Mouse (Mus musculus) kidney, embryonic 16.5 days (tissue): ENCODE data around the gene Armt1. TPM values are rescaled to one million over a fixed set of nuclear protein-coding genes. Genes with fewer than 3 reads are reported as not detected.
"Not testable (repeated sequence)": the region's sequence is repeated elsewhere in the genome, so short reads cannot be mapped to it uniquely, and the experiment has no call there.

Experiments used
- ATAC-seq: fragments of 200-750 bp; cut with Nextera tagmentation; 2 replicates; pipeline ENCODE4 v1.8.0; 2017; ENCODE audit warnings: moderate TSS enrichment; ENCODE audit not compliant: low FRiP score, low TSS enrichment
- H3K27ac ChIP-seq: fragments of 300-500 bp; sonication (generic); 2 replicates; pipeline ENCODE4 v1.5.1; 2014; ENCODE audit warnings: low read length
- H3K27me3 ChIP-seq: fragments of 300-500 bp; sonication (generic); 2 replicates; pipeline ENCODE4 v1.6.1; 2014; ENCODE audit warnings: low read length, control low read depth, mixed read lengths; ENCODE audit not compliant: insufficient read depth
- H3K36me3 ChIP-seq: fragments of 300-500 bp; sonication (generic); 2 replicates; pipeline ENCODE4 v1.6.1; 2014; ENCODE audit warnings: low read length, control low read depth, mixed read lengths; ENCODE audit not compliant: insufficient read depth
- H3K4me1 ChIP-seq: fragments of 300-500 bp; sonication (generic); 2 replicates; pipeline ENCODE4 v1.6.1; 2014; ENCODE audit warnings: low read length, control low read depth, mixed read lengths; ENCODE audit not compliant: insufficient read depth
- H3K4me2 ChIP-seq: fragments of 300-500 bp; sonication (generic); replicated peaks from 2 replicates; pipeline ENCODE4 v1.6.1; 2014; ENCODE audit warnings: low read depth, low read length
- H3K4me3 ChIP-seq: fragments of 300-500 bp; sonication (generic); 2 replicates; pipeline ENCODE4 v1.5.1; 2014; ENCODE audit warnings: mild to moderate bottlenecking, low read length
- H3K9ac ChIP-seq: fragments of 300-500 bp; sonication (generic); replicated peaks from 2 replicates; pipeline ENCODE4 v1.6.1; 2014; ENCODE audit warnings: low read length
- H3K9me3 ChIP-seq: fragments of 300-500 bp; sonication (generic); 2 replicates; pipeline ENCODE4 v1.6.1; 2016; ENCODE audit warnings: low read length, control low read depth
- WGBS: fragments of 180-500 bp; shearing (Covaris S2); extraction: QIAGEN DNeasy Blood & Tissue Kit; methylation state at CpG from one replicate; pipeline ENCODE4 v1.1.7; 2014; 5-methylcytosine and 5-hydroxymethylcytosine counted together
- polyA plus RNA-seq: library from polyadenylated mRNA; unstranded; fragments of >200 nt; fragmentation: Nextera tagmentation; extraction: Ambion mirVana; gene quantifications from 2 replicates; pipeline ENCODE4 v1.2.1, GENCODE M21; 2015

Armt1 gene
- polyA plus RNA-seq, 1 experiment from 2014 or later, result 23.8 TPM

GRCm38 (mm10) chr10:4431746-4432122, 533 bp upstream of the Armt1 start:
- Histone ChIP-seq H3K4me3 (peak overlapping the region; percentile 74), H3K36me3 (peaks cover 17% of the 10 kb centered on the region), H3K27me3 (no peaks in the 10 kb centered on the region), H3K4me1 (peaks cover 27% of the 10 kb centered on the region), H3K9ac (peak overlapping the region; percentile 84), H3K27ac (peak overlapping the region; percentile 82), H3K4me2 (peak overlapping the region; percentile 74), H3K9me3 (no peaks in the 10 kb centered on the region)
- peak; percentile 23 for ATAC-seq
- WGBS, result 9% methylated on average over 5 of the region's 5 CpGs

GRCm38 (mm10) chr10:4432996-4433755, 909 bp downstream of the Armt1 start:
- Histone ChIP-seq H3K9me3 (no peaks in the 10 kb centered on the region), H3K9ac (peak overlapping the region; percentile 80), H3K4me1 (peaks cover 27% of the 10 kb centered on the region), H3K27me3 (no peaks in the 10 kb centered on the region), H3K36me3 (peaks cover 13% of the 10 kb centered on the region), H3K4me3 (peak overlapping the region; percentile 72), H3K27ac (peak overlapping the region; percentile 95), H3K4me2 (peak overlapping the region; percentile 63)
- no peak for ATAC-seq
- WGBS, result 8% methylated on average over 19 of the region's 19 CpGs

DNA sequence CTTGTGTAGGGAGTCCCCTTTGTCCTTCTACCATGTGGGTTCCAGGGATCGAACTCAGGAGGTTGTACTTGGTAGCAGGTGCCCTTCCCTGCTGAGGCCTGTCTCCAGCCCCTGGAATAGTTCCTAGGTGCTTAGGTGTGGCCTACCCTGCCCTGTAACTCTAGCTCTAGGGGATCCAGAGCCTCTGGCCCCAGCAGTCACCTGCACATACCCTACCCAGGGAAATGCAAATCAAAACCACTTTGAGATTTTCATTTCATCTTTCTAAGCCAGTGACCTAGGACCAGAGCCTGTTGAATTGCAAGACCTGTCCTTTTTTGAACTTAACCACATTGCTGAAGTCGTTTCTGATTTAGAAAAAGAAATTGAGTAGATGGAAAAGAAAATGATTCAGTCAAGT, 1.6 kb downstream of the Armt1 start:
- H3K4me2 ChIP-seq, result peak overlapping the region; percentile 63
- 0 out of 2 replicates have a peak overlapping the region, but pooled peaks have one; percentile 14 for H3K27ac ChIP-seq
- not testable (repeated sequence) for H3K36me3 ChIP-seq, ATAC-seq, H3K9ac ChIP-seq, H3K27me3 ChIP-seq, H3K9me3 ChIP-seq
- WGBS, result 90% methylated on average over 2 of the region's 2 CpGs
- peak overlapping the region; percentile 72; the same call in 1 of the 2 replicates for H3K4me3 ChIP-seq
- H3K4me1 ChIP-seq, result peaks cover 27% of the 10 kb centered on the region

GRCm38 (mm10) chr10:4435416-4435815, 3.1 kb downstream of the Armt1 start:
- H3K4me2 ChIP-seq, result no peak overlapping the region
- H3K4me3 ChIP-seq, result no peak overlapping the region
- peaks cover 16% of the 10 kb centered on the region for H3K4me1 ChIP-seq
- WGBS, result 83% methylated on average over 3 of the region's 3 CpGs
- H3K27ac ChIP-seq, result no peak overlapping the region
- H3K9me3 ChIP-seq, result no peaks in the 10 kb centered on the region
- ATAC-seq, result no peak
- H3K36me3 ChIP-seq, result peaks cover 21% of the 10 kb centered on the region
- no peaks in the 10 kb centered on the region for H3K27me3 ChIP-seq
- no peak overlapping the region for H3K9ac ChIP-seq

- Histone ChIP-seq H3K27me3 (no peaks in the 10 kb centered on the region), H3K9me3 (no peaks in the 10 kb centered on the region), H3K36me3 (peaks cover 26% of the 10 kb centered on the region), H3K4me2 (no peak overlapping the region), H3K9ac (no peak overlapping the region), H3K4me1 (no peaks in the 10 kb centered on the region), H3K4me3 (no peak overlapping the region), H3K27ac (no peak overlapping the region)
- 68% methylated on average over 4 of the region's 4 CpGs for WGBS
- ATAC-seq, result 0 out of 2 replicates have a peak, but pooled peaks have one; percentile 35
These were observed 24.1 kb downstream of the Armt1 start for GRCm38 (mm10) chr10:4456409-4456808.

DNA sequence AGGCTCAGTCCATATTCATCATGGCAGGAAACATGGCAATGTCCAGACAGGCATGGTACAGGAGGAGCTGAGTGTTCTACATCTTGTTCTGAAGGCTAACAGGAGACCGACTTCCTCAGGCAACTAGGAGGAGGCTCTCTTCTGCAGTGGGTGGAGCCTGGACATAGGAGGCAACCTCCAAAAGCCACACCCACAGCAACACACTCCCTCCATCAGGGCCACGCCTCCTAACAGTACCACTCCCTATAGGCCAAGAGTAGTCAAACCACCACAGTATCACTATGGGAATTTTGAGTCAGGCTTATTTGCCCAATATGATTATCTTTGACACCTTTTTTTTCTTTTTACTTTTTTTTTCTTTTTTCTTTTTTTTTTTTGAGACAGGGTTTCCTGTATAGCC, 27.9 kb downstream of the Armt1 start:
- ATAC-seq, result no peak
- H3K4me1 ChIP-seq, result no peaks in the 10 kb centered on the region
- WGBS, result 95% methylated on average over 2 of the region's 2 CpGs
- peaks cover 6% of the 10 kb centered on the region; the same call in 1 of the 2 replicates for H3K36me3 ChIP-seq
- no peak overlapping the region for H3K4me2 ChIP-seq
- H3K27ac ChIP-seq, result no peak overlapping the region
- H3K9me3 ChIP-seq, result no peaks in the 10 kb centered on the region
- H3K4me3 ChIP-seq, result no peak overlapping the region
- H3K9ac ChIP-seq, result no peak overlapping the region
- H3K27me3 ChIP-seq, result no peaks in the 10 kb centered on the region

DNA sequence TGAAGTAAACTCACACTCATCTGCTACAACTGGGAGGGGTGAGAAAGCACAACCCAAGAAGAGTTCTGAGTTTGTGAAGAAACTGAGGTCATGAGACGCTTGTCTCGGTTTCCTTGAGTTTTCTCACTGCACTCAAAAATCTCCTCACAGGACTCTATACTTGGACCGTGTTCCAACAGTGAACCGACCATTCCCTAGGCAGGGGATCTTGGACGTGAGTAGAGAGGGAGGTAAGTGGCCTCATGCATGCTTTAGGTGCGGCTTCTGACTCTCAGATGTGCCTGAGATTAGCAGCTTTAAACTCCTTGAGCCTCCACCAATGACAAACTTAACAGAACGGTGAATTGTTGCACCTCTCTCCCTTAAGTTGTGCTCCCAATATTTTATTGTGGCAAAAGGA, 33.5 kb downstream of the Armt1 start:
- Histone ChIP-seq H3K4me3 (no peak overlapping the region), H3K27ac (no peak overlapping the region), H3K27me3 (no peaks in the 10 kb centered on the region), H3K4me1 (no peaks in the 10 kb centered on the region), H3K9ac (no peak overlapping the region), H3K9me3 (no peaks in the 10 kb centered on the region), H3K4me2 (no peak overlapping the region), H3K36me3 (no peaks in the 10 kb centered on the region)
- ATAC-seq, result no peak
- WGBS, result 74% methylated on average over 7 of the region's 7 CpGs

DNA sequence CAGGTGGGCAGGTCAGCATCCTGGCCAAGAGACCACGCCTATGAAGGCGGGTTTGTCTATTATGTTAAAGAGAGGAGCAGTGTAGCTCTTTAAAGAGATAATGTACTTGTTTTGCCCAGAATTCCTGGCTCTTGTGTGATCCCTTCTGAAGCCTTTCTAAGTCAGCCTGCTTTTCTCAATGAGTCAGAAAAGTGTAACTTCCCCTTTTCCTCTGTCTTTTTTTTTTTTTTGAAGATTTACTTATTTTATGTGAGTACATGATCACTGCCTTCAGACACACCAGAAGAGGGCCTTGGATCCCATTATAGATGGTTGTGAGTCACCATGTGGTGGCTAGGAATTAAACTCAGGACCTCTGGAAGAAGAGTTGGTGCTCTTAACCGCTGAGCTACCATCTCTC, 37.1 kb downstream of the Armt1 start:
- Histone ChIP-seq H3K27ac (no peak overlapping the region), H3K4me3 (no peak overlapping the region), H3K9me3 (no peaks in the 10 kb centered on the region), H3K27me3 (no peaks in the 10 kb centered on the region), H3K4me2 (no peak overlapping the region), H3K36me3 (no peaks in the 10 kb centered on the region), H3K4me1 (no peaks in the 10 kb centered on the region), H3K9ac (no peak overlapping the region)
- no peak for ATAC-seq
- WGBS, result 82% methylated on average over 3 of the region's 3 CpGs

DNA sequence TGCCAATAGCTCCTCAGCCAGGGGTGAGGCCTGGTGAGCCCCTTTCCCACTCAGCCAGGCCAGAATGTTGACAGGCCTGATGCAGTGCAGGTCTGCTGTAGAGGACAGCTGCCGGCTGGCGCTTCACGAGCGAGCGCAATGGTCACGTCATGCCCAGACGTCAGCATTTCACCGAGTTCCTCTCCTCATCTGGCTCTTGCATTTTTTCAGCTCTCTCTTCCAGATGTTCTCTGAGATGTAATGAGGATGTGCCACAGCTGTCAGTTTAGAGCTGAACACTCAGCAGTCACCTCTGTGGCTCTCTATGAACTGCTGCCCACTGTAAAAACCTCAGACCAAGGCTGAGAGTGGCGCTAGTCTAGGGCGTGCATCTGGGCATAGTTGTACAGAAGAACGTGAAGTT, 41.3 kb downstream of the Armt1 start:
- 87% methylated on average over 11 of the region's 11 CpGs for WGBS
- ATAC-seq, result 0 out of 2 replicates have a peak, but pooled peaks have one; percentile 15
- Histone ChIP-seq H3K4me1 (no peaks in the 10 kb centered on the region), H3K9ac (no peak overlapping the region), H3K4me3 (no peak overlapping the region), H3K36me3 (no peaks in the 10 kb centered on the region), H3K4me2 (no peak overlapping the region), H3K27me3 (no peaks in the 10 kb centered on the region), H3K27ac (no peak overlapping the region), H3K9me3 (no peaks in the 10 kb centered on the region)

GRCm38 (mm10) chr10:4475431-4475830, 43.2 kb downstream of the Armt1 start:
- H3K4me3 ChIP-seq, result no peak overlapping the region
- WGBS, result 89% methylated on average over 3 of the region's 3 CpGs
- ATAC-seq, result no peak
- H3K4me1 ChIP-seq, result no peaks in the 10 kb centered on the region
- H3K36me3 ChIP-seq, result no peaks in the 10 kb centered on the region
- no peaks in the 10 kb centered on the region for H3K27me3 ChIP-seq
- no peak overlapping the region for H3K4me2 ChIP-seq
- no peak overlapping the region for H3K27ac ChIP-seq
- H3K9me3 ChIP-seq, result no peaks in the 10 kb centered on the region
- H3K9ac ChIP-seq, result no peak overlapping the region
